Mouse (Mus musculus) layer of hippocampus, adult 11-12 months (tissue): ENCODE results near the gene Kalrn.
"Not testable (repeated sequence)": the region's sequence is repeated elsewhere in the genome, so short reads cannot be mapped to it uniquely, and the experiment has no call there.

Experiments used
- DNase-seq: peaks from one replicate; pipeline ENCODE4 v3.0.0; 2022; ENCODE audit warnings: low spot score

Gene Kalrn

DNA sequence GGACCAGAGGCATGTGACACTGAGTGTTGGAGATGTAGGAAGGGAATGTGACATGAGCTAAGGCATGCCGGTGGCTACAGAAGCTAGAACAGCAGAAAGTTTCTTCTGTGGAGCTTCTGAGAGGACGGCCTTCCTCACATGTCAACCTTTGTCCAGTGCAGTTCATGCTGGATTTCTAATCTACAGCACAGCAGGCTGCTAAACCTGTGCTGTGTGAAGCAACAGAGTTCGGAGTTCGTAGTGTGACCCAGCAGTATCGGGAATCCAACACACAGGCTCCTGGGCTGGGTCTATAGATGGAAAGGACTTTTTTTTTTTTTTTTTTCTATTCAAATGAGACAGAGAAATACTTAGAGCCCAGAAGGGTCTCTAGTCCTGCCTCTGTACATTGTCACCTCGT lies 468.9 kb downstream of the Kalrn start:
- DNase-seq, result no peak

DNA sequence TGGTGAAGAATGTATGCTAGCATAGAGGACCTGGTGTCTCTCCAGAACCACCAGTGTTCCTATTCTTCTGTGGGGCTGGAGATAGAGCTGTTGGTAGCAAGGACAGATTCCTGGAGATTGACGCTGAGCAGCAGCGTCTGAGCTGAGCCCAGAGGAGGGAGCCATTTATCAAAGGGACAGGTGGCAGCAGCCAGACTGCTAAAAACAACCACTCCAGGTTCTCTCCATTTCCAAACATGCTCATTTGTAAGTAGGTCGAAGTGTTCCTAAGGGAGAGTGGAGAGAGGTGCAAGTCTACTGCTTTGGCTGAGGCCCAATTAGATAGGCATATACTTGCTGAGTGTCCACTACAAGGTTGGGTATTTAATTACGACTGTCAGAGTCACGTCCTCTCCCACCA lies 470.6 kb downstream of the Kalrn start:
- DNase-seq, result no peak

DNA sequence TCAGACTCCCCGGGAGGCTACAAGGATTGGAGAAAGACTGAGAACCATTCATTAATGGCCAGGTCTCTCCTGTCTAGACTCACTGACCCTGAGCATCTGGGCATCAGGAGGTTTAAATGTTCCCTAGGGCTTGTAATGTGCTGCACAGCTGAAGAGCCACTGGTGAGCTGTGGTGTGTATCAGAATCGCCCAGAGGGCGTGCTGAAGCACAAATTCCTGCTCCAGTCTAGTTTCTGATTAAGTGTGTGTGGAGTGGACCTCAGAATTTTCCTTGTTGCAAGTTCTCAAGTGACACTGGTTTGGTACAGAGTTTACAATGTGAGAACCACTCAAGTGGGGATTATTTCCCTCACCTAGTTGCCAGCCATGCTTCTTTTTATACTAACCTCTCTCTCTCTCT lies 473.5 kb downstream of the Kalrn start:
- DNase-seq, result no peak

DNA sequence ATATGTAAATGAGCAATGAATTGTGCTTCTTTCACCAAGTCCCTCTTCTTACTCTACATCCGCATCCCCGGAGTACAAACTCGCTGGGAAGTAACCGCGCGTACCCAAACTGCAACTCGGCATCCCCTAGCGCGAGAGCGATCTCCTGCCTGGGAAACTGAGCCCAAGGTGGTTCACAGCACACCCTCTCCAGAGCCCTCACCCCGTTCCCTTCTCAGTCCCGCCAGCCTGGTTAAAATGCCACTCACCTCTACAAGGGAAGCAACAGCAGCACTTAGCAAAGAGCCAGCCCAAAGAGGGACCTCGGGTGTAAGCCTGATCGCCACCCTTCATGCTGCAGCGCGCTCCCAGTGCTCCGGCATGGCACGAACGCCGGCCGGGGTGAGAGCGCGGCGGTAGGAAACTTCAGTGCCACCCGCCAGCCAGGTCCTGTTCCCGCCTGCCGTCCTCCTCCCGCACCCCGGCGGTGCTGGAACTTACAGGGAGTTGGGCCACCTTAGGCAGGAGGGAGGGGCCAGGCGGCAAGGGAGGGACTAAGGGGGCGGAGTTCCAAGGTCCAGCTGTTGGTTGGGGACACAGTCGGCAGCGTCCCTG lies 477.7 kb downstream of the Kalrn start:
- DNase-seq, result no peak

DNA sequence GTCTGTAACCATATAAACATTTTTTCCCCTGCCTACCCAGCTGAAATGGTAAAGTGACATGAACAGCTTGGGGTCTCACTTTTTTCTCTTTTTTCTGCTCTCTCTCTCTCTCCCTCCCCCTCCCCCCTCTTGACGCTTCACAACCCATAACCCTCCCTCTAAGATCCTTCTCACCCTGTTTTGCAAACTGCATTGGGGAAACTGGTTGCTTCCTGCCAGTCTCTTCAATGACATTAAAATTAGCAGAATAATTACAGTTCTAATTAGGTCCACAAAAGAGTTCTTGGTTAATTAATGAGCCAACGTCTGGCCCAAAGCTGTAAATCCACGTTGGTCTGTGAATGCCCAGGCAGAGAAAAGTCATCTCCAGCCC lies 478.3 kb downstream of the Kalrn start:
- DNase-seq, result no peak

DNA sequence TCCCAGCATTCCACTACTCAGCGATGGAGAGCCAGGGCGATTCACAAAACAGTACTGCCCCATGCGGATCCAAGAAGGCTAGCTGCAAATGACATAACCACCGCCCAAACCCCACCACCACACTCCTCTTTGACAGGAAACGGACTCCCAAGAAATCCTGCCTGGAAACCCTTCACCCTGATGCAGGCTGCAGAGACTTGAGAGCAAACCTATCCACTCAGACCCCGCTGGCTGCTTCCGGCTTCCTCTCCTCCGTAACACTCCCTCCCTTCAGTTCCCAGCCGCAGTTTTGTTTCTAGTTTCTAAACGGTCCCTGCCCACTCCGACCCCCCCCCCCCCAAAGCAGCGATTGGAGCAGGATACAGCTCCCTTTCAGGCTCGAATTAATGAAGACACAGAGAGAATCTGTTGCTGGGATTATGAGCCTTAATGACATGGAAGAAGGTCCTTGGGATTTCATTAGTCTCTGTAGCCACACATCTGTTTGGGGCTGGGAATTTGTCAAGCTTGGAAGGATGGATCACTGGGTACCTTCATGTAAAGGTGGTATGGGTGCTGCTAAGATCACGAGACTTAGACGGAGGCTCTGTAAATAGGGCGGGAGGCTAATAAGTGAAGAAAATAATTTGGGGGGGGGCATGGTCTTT lies 478.8 kb downstream of the Kalrn start:
- no peak for DNase-seq

DNA sequence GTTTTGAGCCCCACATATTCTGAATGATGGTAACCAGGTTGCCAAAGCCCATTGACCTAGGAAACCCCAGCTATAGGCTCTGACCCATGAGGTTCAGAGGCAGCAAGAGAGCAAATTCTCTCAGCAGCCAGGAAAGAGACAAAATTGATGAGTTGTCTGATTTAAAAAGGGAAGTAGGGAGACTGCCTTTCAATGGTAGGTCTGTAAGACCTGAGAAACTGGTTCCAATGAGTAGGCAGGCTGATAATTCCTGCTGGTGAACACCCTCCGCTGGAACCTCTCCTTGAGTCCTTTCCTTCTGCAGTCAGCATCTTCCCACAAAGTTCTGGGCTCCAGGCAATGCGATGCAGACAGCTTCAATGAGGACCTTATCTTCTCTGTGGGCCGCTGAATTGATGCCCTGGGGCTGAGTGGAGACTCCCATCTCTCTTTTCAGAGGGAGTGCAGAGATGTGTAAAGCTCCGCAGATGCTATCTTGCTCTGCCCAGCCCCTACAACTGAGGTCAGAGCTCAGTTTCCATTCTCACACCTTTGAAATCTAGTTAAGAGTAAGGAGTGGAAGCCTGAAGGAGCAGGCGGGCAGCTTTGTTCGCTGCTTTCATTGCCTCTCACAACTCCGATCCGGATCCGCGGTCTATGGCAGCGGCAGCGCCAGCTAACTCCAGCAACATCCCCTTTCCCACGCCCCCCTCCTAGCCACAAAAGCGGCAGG lies 479.4 kb downstream of the Kalrn start:
- DNase-seq, result no peak

DNA sequence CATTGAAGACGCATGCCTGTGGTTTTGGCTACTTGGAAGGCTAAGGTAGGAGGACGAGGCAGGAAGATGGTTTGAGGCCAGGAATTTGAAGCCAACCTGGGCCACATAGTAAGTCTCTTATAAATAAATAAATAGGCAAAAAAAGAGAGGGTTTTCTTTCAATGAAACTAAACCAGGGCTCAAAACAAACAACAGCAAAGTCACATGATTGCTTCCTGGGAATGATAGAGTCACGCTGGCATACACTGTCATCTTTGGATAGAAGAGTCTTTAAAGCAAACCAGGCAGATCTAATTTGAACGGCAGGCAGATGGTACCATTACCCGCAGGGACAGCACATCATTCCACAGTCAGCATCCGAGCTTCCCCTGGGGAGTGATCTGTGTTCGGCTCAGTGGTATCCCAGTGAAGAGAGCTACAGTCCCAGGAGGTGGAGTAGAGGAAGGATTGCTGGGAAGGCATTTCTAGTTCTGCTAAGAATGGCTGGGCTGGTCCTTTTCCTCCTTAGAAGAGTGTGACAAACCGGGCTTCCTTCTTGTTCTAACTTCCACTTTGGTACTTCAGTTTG lies 483.7 kb downstream of the Kalrn start:
- no peak for DNase-seq

DNA sequence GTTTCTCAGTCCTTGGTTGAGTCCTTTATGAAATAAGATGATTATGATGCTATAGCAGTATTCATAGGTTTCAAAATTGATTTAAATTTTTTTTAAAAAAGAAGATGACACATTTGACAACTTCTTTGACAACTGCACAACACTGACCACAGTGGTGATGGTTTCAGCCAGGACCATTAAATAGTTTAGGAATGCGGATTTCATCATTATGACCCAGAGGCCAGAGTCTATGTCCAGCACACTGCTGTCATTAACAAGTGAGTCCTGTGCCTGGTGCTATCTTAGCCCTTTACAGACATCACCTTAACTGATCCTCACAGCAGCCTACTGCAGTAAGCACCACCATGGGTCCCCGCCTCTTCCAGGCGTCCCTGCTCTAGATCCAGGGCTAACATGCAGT lies 484.3 kb downstream of the Kalrn start:
- DNase-seq, result no peak

DNA sequence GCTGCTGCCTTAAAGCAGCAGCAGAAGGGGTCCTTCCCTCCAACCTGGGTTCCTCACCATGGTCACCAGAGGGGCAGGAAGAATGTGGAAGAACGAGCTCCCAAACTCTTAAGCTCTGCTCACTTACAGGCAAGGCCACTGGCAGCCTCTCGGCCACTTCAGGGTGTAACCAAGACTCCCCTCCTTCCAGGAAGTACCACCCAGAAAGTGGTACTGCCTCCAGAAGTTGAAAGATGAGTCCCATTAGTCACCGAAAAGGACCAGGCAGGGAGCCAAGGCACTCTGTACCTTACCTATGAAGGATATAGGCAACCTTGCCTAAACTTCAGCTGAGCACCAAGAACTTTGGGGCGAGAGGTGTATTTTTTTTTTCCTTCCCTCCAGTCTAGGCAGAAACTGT lies 485.0 kb downstream of the Kalrn start:
- DNase-seq, result no peak

DNA sequence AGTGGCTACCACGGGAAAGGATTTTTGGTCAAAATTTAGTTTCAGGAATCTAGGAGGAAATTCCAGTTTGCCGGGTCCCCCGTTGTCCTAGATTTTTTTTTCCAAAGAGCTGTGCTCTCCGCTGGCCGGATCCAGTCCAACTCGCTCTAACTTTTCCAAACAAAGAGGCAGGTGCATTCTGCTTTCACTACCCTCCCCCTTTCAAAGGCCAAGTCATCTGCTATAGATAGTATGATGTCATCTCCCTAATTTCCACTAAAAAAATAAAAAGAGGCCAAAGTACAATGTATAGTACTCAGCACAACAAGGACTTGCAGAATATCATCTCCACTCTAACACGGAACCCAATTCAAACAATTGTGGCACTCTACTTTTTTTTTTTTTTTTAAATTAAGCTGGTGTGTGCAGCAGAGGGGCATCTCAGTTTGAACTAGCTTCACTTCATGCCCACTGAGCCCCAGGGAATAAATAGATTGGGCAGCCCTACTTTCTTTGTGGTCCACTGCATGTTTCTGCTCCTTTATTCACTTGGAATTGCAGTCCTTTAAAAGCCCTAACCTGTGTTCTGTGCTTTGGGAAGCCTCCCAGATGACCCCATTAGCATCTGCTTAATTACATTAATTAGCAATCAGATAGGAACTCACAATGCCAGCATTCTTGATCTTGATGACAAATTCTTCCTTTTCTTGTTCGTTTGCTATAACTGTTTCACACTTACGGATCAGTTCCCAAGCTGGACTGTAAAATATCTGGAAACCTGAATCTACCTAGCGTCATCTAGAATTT lies 489.0 kb downstream of the Kalrn start:
- DNase-seq, result no peak

DNA sequence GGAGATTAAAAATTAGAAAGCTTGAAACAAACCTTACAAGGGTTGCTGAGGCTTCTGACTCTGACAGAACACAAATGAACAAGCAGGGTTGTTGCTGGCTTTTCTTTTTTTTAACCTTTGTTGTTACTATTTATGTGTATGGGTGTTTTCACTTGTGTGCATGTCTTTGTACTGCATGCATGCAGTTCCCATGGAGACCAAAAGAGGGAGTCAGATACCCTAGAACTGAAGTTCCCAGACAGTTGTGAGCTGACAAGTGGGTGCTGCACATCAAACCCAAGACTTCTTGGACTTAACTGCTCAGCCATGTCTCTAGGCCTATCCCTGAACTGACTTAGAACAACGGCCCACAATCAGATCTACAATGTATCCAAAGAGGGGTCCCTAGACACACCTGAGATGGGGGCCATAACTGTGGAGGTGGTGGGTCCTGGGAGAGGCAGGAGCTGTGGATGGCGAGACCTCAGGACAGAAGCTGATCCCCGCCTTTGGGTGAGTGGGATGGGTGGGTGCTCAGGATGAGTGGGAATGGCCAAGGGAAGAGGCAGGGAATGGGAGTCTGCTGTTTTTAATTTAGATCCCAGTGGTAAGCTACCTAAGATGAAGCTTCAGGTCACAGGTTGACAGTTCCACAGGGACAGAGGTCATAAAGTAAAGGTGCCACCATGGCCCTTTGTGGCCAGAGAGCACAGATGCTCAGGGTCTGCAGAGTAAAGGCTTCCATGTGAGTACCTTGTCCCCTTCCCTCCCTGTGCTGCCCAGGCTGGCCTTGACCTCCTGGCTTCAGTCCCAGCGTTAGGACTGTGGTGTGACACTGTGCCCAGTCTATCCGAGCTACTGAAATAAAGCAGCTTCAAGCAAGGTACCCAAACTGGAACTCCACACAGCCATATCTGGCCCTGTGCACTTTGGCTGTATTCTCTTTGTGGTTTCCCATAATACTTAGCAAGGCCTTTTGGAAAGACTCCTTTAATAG lies 490.6 kb downstream of the Kalrn start:
- no peak for DNase-seq

DNA sequence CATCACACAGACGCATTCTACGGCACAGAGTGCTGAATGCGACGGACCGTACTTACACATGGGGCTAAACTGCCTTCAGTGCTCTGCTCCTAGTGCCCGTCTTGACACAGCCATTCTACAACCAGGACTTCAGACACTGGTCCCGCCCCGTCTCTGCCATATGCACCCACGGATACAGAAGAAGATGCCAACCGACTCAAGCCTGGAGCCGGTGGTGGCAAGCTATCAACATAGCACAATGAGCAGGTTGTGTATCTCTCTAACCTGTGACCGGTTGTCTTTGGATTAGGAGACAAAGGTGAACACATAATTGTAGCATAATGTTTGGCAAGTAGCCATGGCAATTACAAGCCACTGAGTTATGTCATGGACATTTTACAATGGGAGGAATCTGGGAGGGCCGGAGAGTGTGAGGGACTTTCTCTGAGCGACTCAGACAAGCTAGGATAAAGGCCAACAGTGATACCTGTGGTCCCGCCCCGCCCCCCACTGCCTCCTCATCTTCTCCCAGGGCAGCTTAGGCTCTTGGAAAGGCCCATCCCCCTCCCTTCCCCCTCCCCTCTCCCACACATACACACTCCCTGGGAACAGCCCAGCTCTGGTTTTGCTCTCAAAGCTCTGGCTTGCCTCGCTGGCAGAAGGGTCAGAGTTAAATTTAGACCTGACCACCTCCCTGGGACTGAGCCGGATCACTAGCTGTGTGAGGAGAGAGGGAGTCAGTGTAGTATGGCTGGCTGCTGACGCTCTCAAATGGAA lies 491.5 kb downstream of the Kalrn start:
- no peak for DNase-seq

DNA sequence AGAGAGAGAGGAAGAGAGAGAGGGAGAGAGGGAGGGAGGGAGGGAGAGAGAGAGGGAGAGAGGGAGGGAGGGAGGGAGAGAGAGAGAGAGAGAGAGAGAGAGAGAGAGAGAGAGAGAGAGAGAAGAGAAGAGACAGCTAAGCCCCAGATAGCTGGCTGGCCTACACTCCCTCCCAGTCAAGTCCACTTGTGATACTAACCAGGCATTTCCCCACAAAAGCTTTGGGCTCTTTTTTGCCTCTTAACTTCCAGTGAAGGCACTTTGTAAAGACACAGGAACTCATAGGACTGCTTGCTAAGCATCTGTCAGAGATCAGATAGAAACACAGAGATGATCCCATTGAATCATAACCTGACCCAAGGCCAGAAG lies 492.0 kb downstream of the Kalrn start:
- not testable (repeated sequence) for DNase-seq

DNA sequence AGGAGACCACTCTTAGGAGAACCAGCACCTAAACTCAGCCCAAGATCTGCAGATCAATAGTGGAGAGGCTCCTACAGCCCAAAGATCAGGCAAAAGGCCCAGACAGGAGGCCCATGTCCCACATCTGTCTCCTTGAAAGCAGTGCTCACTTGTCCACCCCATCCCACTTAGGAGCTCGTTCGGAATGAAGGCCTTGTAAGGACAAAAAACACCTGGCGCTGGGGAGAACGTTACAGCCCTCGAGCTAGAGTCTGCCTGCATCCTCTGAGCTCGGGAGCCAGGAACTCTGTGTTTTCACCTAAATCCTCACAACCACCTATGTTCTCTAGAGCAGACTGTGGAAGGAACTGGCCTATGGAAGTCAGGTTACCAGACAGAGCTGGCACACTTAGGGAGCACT lies 492.5 kb downstream of the Kalrn start:
- DNase-seq, result no peak

DNA sequence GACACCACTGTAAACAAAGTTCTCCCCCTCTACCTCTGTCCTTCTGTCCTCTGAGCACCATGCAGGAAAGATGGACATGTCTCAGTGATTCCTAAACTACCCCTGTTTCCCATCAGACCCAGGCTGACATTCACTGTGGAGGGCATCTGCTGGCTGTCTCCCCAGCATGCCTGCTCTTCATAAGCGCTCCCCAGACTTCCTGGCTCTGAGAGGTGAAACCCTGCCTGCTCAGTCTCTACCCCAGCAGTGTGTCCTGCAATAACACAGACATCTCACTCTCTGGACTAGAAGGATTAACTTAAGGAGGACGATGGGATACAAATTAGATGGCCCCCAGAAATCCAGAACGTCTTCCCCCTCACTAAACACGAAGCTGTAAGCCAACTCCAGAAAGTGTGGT lies 493.8 kb downstream of the Kalrn start:
- DNase-seq, result no peak

DNA sequence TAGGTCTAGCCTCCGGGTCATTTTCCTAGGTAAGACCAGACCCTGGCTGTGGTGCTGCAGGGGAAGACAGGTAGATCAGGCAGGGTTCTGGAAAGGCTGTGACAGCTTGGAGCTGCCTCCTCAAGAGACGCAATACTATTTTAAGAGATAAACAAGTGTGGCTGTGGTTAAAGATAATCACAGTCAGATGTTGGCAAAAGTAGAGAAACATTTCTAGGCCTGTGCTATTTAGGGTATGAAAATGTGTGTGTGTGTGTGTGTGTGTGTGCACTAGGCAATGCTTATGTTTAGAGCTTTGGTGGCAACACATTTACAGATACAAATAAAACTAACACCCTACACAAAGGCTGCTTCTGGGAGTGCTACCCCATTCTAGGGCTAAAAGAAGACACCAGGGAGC lies 494.6 kb downstream of the Kalrn start:
- DNase-seq, result peak; percentile 32

DNA sequence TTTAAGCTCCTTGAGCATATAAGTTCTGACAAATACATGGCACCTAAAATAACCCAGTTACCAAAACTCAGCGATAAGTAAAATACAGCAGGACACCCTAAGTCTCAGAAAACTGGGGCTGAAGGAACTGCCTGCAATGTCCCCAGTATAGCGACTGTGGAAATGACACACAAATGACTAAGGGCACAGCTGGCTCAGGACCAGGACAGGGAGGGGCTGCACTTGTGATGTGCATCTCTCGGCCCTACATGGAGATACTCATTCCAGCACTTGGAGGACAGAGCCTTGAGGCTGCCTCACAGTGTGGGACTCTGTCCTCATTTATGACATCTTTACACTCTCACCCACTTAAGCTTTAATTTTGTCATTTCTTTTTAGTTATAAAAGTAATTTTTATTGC lies 497.2 kb downstream of the Kalrn start:
- no peak for DNase-seq

DNA sequence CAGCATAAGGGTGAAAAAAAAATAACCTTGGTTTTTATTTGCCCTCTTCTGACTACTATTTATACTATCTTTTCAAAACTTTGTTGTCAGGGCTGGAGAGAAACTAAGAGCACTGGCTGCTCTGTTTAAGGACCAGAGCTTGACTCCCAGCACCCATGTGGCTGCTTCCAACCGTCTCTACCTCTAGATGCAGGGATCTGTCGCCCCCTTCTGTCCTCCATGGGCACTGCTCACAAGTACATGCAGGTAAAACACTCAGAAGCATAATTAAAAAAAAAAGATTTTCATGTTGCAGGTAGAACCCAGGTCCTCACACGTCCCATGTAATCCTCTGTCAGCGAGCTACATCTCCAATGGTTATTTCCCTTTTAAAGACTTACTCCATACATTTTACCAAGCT lies 499.4 kb downstream of the Kalrn start:
- DNase-seq, result no peak

DNA sequence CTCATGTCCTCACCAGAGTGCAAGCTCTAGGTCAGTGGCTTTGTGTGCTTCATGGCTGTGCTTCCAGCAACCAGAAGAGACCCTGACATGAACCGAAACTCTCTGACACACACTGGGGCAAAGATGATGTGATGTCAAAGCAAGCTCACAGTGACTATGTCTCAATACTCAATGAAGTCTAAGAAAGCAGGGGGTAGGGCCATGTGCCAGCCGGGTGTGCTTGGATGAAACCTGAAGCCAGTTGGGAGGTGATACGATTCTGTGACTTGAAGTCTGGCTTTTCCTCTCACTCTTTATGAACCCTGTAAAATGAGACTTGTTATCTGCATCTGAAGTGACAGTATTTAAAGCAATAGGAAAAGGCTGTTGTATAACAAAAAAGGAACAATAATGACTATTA lies 501.2 kb downstream of the Kalrn start:
- no peak for DNase-seq
